Mouse (Mus musculus): ENCODE measurements around the gene Hltf.

The Hltf gene

GRCm38 (mm10) chr3:20147647-20148046 lies 90.0 kb downstream of the Hltf start:
- DNase-seq (ENCODE audit: low spot score) = no peak

GRCm38 (mm10) chr3:20150511-20150910 lies 92.9 kb downstream of the Hltf start:
- no peak for DNase-seq (ENCODE audit: low spot score)

- no peak for DNase-seq (ENCODE audit: low spot score)
These were observed 94.0 kb downstream of the Hltf start for GRCm38 (mm10) chr3:20151651-20152050.

- no peak for DNase-seq (ENCODE audit: low spot score)
These were observed 97.1 kb downstream of the Hltf start, which contains the start of gene Gyg for GRCm38 (mm10) chr3:20154531-20155367. Gene Gyg (minus strand): TSS chr3:20155317.

GRCm38 (mm10) chr3:20155476-20155875 lies 97.9 kb downstream of the Hltf start:
- no peak for DNase-seq (ENCODE audit: low spot score)

GRCm38 (mm10) chr3:20167487-20167886 lies 109.9 kb downstream of the Hltf start:
- DNase-seq (ENCODE audit: low spot score) = no peak
